Mouse (Mus musculus): ENCODE results near the gene Ylpm1.
A peak's percentile ranks its signal among the peaks of the same experiment; 100 is the strongest.

The Ylpm1 gene

DNA sequence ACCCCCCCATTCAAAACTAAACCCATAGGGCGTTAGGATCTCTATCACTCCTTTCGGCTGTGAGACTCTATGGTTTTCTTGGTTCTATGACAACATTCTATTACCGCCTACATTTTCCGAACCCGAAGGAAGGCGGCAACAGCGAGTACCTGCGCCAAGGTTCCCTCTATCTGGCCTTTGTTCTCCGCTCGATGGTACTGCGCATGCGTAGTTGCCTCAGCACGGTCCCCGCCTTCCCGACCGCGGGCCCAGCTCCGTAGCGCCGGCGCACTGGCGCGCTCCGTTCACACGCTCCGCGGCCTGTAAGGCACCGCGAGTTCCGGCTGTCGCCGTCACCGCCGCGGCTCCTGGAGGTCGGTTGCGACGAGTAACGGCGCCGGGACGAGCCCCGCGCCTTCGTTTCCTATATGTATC is at the start of gene Ylpm1:
Gene Ylpm1, plus strand, starts transcription at position 239 of the 414 bp plus-strand sequence.
- DNase-seq (ENCODE audit: low read depth, low spot score): peak; percentile 98

- DNase-seq (ENCODE audit: low read depth, low spot score): no peak
Measured at GRCm38 (mm10) chr12:84947894-84948583, 48.1 kb upstream of the Ylpm1 start.

DNA sequence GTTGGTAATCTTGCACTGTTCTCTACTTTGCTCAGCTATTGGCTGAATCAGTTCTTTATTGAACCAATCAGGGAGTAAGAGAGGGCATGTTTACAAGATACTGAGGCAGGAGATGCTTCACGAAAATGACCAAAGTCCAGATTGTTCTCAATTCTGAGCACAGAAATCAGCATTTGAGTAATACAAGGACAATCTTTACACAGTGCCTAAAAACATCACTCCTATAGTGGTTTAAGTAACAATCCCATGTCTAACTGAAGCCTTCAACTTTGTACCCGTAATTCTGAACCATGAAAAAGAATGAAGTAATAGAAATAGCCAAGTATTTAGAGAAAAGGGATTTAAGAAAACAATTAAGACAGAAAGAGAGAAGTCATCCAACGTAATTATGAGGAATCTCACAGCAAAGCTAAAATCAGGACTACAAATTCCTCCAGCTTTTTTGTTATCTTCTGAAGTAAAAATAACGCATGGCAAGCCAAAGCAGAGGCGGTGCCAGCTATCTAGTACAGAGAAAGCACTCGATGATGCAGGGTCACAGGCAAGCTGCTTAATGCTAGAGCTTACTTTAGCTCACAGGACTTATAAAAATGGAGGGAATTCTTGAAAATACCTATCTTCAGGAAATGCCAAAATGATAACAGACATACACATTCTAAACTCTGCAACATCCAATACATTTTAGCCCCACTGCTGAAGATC is 47.4 kb upstream of the Ylpm1 start:
- DNase-seq (ENCODE audit: low read depth, low spot score): no peak

- DNase-seq (ENCODE audit: low read depth, low spot score): no peak
Measured at GRCm38 (mm10) chr12:84950763-84951162, 45.4 kb upstream of the Ylpm1 start.

GRCm38 (mm10) chr12:84951531-84951930 is 44.6 kb upstream of the Ylpm1 start:
- DNase-seq (ENCODE audit: low read depth, low spot score): no peak

GRCm38 (mm10) chr12:84952351-84952750 is 43.8 kb upstream of the Ylpm1 start:
- no peak for DNase-seq (ENCODE audit: low read depth, low spot score)

DNA sequence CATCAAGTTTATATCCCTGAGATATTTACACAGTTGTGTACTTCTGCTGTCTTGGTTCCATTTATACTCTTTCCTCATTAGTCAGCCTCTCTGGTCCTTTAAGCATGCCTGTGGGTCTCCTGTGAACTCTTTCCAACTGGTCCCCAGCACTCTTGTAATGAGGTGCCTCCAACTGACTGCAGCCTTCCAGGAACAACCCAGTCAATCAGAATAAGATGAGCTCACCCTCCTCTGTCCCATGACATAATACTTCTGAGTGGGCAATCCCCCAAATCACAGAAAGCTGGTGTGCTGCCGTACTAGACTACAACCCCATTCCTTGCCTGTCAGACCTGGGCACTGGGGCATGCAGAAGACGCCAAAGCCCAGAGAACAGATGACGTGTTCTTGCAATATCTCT is 39.8 kb upstream of the Ylpm1 start:
- no peak for DNase-seq (ENCODE audit: low read depth, low spot score)

- DNase-seq (ENCODE audit: low read depth, low spot score): no peak
Measured at GRCm38 (mm10) chr12:84958794-84959356, 37.2 kb upstream of the Ylpm1 start.

- no peak for DNase-seq (ENCODE audit: low read depth, low spot score)
Measured at GRCm38 (mm10) chr12:84962606-84963005, 33.5 kb upstream of the Ylpm1 start.

- no peak for DNase-seq (ENCODE audit: low read depth, low spot score)
Measured at GRCm38 (mm10) chr12:84968831-84969655, 27.1 kb upstream of the Ylpm1 start.

GRCm38 (mm10) chr12:84969656-84970427 is 26.3 kb upstream of the Ylpm1 start:
- DNase-seq (ENCODE audit: low read depth, low spot score): peak; percentile 37

DNA sequence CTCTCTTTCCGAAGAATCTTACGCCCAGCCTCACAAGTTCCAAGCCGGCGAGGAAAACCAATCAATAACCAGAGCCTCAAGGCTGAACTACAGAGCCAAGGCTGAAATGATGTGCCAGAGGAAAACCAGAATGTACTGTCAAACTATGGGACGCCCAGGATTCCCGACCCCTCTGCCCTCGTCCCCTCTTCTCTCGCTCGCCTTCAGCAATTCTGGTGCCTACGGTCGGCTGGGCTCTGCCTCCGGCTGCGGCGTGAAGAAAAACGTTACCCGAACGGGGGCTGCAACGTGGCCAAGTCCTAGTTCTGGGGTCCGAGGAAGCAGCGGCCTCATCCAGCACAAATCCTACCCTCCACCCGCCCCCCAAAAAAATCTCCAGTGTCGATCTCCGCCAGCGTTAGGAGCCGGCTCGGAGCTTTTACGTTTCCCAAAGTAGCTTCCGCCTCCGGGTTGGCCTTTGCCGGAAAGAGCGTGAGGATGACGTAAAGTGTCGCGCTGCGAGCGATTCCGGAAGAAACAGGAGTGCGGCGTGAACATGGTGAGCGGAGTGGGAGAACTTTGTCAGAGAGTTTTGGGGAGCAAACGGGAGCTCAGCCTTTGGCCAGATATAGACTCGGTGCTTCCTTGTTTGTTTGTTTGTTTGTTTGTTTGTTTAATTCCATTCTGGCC is 25.6 kb upstream of the Ylpm1 start, which contains the start of the genes Fcf1 and Arel1:
Gene Fcf1, plus strand, starts transcription at position 470 of the 669 bp plus-strand sequence.
Gene Arel1, minus strand, starts transcription at position 473 of the 669 bp plus-strand sequence.
- DNase-seq (ENCODE audit: low read depth, low spot score): peak; percentile 91

GRCm38 (mm10) chr12:84979264-84979862 is 16.8 kb upstream of the Ylpm1 start:
- DNase-seq (ENCODE audit: low read depth, low spot score): no peak

DNA sequence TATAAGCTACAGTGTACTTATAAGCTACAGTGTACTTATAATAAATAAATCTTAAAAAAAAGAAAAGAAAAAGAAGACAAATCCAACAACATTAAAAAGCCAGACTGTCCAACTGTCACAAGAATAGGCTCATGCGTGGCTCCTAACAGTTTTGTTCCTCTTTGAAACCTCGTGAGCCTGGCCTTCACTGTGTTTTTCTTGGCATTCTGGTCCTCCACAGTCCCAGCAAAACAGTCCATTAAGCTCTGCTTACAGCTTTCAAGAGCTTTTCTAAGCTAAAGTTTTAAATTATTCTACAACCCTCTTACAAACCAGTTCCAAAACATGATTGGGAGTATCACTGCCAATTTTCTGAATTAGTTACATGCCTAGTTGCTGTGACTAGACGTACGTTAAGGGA is 6.7 kb upstream of the Ylpm1 start:
- no peak for DNase-seq (ENCODE audit: low read depth, low spot score)

DNA sequence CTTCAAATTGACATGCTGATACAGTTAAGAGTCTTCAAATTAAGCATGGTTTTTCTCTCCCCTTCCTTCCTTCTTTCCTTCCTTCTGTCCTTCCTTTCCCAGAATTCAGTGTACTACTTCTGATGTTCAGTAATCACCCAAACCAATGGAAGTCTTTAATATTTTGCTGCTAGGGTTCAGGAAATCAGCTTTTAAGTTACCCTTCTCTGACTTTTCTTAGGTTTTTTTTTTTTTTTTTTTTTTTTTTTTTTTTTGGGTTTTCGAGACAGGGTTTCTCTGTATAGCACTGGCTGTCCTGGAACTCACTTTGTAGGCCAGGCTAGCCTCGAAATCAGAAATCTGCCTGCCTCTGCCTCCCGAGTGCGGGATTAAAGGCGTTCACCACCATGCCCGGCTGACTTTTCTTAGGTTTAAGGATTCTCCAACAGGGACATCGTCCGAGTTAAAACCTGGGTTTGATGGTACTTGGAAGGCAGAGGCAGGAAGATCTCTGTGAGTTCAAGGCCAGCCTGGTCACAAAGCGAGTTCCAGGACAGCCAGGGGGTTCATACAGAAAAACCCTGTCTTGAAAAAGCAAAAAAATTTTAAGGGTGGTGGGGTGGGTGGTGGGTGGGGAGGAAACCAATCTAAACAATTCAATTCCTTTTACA is 884 bp upstream of the Ylpm1 start:
- no peak for DNase-seq (ENCODE audit: low read depth, low spot score)

DNA sequence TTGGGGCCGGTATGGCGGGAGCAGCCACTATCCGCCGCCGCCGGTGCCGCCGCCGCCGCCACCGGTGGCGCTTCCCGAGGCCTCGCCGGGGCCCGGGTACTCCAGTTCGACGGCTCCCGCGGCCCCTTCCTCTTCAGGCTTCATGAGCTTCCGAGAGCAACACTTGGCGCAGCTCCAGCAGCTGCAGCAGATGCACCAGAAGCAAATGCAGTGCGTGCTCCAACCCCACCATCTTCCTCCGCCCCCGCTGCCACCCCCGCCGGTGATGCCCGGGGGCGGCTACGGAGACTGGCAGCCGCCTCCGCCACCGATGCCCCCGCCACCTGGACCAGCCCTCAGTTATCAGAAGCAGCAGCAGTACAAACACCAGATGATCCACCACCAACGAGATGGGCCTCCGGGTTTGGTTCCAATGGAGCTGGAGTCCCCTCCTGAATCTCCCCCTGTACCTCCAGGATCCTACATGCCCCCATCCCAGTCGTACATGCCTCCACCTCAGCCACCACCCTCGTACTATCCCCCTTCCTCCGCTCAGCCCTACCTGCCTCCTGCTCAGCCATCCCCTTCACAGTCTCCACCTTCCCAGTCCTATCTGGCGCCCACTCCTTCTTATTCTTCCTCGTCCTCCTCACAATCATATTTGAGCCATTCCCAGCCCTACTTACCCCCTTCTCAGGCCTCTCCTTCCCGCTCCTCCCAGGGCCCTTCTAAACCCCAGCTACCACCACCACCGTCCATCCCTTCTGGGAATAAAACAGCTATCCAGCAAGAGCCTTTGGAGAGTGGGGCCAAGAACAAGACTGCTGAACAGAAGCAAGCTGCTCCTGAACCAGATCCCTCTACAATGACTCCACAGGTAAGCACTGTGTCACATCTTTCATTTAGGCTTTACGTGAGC is 629 bp downstream of the Ylpm1 start:
- DNase-seq (ENCODE audit: low read depth, low spot score): peak; percentile 39

GRCm38 (mm10) chr12:84999053-84999452 is 2.9 kb downstream of the Ylpm1 start:
- DNase-seq (ENCODE audit: low read depth, low spot score): peak; percentile 12

- DNase-seq (ENCODE audit: low read depth, low spot score): no peak
Measured at GRCm38 (mm10) chr12:85006206-85006605, 10.1 kb downstream of the Ylpm1 start.
